Mouse (Mus musculus) monocyte, adult 2 months (primary cell): ENCODE results near the gene Gxylt1.
"Not testable (repeated sequence)": the region's sequence is repeated elsewhere in the genome, so short reads cannot be mapped to it uniquely, and the experiment has no call there.

ENCODE experiments used
- DNase-seq, 2 experiments: peaks; one replicate each; pipeline ENCODE4 v3.0.0; 2022; ENCODE audit warnings: low spot score in 2 of 2, low read depth in 1 of 2

Gene Gxylt1

DNA sequence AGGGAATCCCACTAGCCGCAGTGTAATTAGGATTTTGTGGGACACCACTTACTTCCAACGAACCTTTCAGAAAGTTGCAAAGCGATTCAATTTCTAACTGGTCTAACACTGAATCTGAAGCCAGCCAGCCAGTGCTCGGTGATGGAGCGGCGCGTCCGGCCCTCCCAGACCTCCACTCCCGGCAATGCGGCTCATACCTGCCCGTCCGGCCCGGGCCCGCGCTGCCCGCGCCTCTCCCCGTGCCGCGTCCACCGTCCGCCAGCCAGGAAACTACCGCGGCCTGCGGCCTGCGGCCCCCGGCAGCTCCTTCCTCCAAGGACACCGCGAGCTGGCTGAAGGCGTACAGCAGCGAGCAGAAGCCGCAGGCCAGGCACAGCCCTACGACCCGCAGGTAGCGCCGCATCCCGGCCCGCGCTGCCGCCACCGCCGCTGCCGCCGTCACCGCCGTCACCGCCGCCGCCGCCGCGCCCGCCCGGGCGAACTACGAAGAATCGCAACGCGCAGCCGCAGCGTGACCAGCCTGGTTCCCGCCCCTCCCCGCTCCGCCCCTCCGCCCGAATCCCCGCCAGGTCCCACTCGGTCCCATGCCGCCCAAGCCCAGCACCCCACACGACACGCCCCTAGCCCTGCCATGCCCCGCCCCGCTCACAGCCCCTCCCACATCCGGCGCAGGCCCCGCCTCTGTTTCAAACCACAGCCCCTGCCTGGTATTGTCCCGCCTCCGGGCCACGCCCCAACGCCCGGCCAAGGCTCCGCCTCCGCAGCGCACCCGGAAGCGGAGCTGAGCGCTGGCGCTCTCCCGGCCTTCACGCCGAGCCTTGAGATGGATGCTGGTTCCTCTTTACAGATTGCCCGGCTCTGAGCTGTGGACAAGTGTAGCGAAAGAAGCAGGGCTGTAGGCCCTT is at the start of gene Gxylt1:
Gxylt1 (minus strand) TSS at position 501 of the 905 bp plus-strand sequence.
- DNase-seq = peak; percentile 99 to 100

DNA sequence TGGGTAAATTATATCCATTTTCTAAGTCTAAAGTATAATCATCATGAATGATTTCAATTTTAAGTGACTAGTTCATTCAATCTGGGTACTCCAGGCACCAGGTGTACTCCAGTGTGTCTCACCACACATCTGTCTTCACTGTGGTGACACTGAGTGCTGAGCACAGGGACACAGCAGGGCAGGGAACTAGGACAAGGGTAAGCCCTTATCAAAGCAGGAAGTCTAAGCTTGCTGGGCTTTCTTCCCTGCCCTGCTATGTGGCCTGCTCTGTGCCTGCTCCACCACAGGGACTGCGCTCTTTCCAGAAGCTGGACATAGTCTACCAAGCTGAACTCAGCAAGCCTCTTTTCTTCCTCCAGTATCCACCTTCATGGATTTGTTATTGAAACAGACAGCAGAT is 43.8 kb upstream of the Gxylt1 start:
- DNase-seq = no peak

DNA sequence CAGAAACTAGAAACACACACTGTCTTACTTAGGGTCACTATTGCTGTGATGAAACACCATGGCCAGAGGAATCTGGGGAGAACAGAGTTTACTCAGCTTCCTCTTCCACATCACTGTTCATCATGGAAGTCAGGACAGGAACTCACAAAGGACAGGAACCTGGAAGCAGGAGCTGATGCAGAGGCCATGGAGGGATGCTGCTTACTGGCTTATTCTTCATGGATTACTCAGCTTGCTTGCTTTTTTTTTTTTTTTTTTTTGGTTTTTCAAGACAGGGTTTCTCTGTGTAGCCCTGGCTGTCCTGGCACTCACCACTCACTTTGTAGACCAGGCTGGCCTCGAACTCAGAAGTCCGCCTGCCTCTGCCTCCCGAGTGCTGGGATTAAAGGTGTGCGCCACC is 35.3 kb upstream of the Gxylt1 start:
- not testable (repeated sequence) for DNase-seq

DNA sequence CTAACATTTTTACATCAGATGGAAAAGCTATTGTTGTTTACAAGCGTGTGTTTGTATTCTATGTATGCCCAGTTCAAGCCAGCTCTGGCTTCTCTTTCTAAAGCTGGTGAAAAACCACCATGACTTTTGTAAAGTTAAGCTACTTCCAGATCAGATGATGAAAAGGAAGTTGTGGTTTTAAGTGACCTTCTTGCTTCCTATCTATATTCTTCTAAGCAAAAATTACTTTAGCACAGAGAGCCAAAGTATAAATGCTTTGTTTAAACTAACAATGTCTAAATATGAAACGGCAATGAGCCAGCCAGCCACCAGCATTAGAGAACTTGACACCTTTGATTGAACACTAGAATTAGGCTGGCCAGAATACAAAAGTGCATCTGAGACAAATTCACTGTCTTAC is 23.2 kb upstream of the Gxylt1 start:
- no peak for DNase-seq

DNA sequence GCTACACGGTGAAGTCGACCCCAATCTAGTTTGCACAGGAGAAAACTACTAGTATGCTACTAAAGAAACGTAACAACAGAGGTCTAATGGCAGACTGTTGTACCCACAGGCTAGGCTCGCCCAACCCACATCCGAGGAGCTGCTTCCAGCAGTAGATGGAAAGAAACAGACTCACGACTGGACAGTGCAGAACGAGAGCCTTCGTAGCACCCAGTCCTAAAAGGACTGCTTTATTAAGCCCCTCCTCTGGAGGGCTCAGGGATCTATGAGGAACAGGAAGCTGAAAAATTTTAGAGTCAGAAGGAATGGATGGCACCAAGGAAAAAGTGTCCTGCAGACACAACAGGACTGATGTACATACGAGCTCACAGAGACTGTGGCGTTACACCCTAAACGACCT is 19.5 kb upstream of the Gxylt1 start:
- no peak for DNase-seq

DNA sequence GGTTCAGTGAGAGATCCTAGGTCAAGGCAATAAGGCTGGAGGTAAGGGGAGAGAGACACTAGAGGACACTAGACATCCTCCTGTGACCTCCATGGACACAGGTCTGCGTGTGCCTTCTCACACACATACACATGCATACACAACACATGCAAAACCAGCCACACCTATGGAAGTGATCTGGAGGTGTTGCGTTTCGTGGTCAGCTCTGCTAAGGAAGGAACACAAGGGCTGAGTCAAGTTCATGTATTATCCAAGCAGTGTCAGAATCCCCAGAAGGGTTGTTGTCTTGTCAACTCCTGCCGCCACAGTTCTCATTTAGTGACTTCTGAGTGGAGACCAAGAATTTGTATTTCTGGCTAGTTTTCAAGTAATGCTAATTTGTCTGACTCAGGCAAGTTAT is 13.3 kb upstream of the Gxylt1 start:
- DNase-seq = no peak

DNA sequence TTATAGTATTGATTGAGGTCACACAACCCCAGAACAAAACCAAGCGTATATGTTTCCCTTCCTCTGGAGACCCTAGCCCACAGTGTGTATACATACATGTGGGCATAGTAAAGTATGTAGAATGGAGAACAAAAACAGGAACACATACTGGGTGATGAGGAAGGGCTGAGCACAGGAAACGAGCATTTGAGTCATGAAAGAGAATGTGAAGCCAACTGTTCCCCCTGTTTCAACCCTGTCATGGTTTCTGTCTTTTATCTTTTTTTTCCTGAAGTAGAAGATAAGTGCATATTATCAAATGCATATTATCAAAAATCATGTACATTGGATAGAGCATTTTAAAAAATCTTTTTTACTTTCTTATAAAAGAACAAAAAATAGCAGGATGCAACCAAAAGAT is 12.6 kb upstream of the Gxylt1 start:
- no peak for DNase-seq

DNA sequence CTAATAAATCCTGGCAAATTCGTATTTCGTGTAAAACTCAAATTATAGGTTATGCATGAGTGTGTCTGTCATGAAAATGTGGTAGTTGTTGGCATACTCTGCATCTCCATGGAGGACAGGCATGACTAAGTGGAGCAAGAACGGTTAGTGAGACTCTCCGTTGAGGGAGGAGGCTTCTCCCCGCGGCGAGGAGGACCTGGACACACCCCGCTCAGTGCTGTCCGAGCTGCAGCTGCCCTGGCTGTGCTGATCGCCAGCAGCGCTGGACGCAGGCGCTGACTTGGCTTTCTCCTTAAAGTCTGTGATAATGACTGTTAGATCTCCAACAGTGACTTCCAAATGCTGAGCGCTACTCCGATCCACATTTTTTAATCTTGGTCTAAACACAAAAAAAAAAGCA is 10.3 kb upstream of the Gxylt1 start:
- no peak for DNase-seq

DNA sequence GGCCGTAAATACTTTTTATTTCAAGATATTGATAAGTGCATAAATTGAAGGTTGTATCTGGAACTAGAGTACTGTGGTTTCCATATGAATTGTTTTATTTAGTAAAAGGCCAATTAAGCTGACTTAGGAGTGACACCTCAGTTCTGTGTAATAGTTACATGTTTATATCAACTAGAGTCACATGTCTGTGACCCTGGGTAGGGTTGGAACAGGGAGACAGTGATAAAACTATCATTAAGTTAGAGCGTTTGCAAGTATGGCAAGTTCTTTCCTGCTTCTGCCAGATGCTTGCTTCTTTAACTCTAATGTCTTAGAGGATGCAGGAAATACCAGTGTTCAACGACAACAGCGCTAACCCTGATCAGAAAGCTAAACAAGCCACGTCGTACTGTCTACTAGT is 9.3 kb upstream of the Gxylt1 start:
- DNase-seq = no peak

DNA sequence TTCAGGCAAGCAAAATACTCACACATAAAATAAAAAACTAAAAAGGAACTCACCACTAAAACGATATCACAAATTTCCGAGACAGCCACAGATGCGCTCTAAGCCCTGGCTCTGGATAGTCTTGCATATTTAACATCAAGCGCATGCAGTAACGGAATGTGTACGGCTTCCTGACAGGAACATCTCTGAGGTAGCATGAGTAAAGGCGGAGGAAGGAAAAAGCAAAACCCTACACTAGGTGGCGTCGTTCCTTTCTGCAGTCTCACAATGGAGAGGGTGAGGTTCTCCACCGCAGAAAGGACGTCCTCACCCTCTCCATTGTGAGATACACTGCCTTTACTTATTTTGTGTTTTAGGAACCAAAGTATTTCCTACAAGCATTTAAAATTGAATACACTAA is 8.4 kb upstream of the Gxylt1 start:
- DNase-seq = no peak

DNA sequence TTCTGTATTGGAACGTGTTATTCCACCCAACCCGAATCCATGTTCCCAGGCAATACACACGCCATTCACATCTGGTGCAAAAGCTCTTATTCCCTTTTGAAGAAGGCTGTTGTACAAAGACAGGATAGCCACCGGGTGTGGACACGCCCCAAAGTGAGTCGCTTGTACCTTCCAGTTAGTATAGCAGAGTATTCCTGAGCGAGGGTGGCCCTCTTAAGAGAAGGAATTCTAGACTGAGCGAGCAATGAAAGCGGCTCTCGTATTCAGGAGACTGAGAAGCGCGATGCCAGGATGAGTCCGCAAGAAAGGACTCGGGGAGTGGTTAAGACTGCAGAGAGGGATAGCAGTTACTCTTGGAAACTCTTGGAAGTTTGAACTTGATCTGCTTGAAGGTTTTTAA is 1.3 kb upstream of the Gxylt1 start:
- DNase-seq = no peak

DNA sequence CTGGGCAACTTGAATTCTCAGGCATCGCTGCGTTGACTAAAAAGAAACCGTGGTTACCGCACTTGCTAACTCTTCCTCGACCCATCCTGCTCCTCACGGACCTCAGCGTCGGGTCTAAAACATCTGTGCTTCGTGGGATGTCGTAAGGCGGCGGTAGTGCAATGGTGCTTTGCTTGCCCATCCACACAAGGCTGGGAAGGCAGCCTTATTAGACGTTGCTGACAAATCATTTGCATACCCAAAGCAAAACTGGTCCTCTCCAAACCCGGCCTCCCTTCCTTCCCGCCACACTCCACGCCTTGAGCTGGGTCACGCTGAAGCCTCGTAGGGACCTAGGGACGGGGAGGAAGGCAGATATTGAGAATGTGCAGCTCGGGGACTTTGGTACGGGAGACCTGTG is 644 bp upstream of the Gxylt1 start:
- DNase-seq = no peak

DNA sequence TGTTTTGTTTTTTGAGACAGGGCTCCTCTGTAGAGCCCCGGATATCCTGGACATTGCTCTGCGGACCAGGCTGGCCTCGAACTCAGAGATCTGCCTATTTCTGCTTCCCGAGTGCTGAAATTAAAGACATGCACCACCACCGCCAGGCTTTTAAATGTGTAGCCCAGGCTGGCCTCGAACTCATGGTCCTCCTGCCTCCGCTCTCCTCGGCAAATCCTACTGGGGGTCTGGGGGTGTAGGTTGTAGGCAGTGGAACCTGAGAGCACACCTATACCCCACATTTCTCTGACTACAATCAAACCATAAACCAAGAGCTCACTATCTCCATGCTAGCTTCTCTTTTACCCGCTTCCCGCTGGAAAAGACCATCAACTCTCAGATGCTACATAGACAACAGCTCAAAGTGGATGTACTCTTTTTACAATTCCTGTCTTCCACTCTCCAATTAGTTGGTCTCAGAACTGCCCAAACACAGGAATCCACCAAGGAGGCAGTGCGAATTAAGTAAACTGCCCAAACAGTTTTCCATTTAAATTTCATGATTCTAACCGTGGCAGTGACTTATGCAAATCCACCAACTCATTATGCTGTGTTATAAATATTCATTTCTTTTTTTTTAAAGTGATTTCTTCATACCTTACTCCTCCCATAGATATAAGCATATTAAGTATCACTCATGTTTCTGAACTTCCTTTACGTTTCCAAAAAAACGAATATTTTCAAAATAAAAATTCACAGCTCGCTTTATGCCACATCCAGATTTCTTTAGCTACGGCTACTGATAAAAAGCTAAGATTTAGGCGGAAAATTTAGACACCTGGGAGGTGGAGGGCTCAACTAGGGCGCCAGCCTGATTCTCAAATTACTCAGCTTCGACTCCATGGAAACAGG is 946 bp downstream of the Gxylt1 start:
- no peak for DNase-seq

DNA sequence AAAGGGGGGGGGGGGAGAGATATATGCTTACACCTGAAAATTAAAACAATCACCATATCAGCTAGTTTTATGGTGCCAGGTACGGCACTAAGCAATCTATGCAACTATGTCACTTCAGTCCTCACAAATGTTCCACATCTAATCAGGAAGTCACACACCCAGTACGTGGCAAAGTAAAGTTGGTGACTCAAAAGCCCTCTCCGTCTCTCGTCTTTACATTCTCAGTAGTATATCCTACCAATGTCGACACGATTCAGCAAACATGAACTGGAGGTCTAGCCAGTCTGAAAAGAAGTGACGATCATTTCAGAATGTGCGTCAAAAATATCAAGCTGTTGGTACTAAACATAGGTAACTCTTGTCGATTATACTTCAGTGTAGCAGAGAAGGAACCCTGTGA is 2.0 kb downstream of the Gxylt1 start:
- no peak for DNase-seq

DNA sequence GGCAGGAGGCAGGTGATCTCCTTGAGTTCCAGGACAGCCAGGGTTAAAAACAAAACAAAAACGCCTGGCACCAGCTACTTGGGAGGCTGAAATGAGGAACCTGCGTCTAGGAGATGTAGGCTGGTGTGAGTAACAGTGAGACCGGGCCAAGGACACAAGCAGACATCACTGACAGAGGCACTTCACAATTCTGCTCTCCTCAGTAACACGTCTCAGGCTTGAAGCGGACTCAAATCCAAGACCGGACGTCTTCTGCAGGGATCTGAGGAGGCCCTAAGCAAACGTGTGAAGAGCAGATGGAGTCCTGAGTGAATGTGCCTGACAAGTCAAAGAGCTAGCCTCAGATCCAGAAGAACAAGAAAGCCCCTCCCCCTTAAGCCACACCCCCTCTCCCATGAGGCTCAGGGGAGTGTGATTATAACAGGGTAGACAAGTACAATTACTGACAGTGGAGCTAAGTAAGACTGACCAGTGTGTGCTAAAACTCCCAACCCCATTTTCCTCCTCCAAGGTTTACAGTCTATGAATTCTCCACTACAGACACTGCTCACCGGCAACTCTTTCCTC is 4.6 kb downstream of the Gxylt1 start:
- peak in 1 of 2 experiments; percentile 14 for DNase-seq

DNA sequence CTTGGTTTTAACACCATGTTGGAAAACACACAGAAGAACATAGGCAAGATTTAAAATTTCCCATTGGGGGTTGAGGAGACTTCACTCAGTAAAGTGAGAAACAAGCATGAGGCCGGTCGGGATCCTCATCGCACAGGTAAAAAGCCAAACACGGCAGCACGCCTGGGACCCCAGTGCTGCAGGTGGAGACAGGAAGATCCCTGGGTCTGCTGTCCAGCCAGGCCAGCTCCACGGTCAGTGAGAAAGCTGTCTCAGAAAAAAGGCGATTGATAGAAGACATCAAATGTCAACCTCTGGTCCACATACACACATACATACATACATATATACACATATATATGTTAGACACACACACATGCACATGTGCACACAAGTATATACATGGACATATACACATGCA is 5.4 kb downstream of the Gxylt1 start:
- no peak for DNase-seq

DNA sequence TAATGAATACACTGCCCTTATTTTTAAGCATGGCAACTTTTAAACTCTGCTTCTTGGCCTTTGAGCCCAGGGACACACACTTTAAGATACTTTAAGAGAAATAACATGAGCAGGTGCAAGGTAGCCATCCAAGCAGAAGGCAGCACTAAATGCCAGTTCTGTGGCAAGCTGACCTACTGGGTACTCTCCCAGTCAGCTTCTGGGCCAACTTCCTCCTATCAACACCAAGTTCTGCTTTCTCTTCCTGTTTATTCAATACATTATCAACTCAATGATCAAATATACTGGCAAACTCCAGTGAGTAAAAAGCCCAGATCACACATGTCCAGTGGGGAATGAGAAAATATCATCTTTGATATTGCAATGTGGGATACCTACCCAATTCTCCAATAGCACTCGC is 7.0 kb downstream of the Gxylt1 start:
- DNase-seq = no peak

DNA sequence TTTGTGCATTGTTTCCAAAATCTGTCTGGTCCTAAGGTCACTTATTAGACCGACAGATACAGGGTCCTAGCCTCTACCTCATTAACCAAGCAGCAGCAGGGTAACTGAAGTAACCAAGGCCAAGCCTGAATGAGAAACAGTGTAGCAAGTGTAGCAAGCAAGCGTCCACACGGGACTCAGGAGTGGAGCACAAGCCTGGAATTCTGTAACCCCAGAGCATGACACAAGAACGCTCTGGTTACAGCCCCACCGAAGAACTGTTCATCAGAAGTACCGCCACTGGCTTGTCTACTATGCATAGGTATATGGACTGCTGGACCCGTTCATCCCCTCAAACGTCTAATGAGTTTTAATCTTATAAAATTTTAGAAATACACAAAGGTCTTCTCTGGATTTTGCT is 7.5 kb downstream of the Gxylt1 start:
- DNase-seq = no peak

DNA sequence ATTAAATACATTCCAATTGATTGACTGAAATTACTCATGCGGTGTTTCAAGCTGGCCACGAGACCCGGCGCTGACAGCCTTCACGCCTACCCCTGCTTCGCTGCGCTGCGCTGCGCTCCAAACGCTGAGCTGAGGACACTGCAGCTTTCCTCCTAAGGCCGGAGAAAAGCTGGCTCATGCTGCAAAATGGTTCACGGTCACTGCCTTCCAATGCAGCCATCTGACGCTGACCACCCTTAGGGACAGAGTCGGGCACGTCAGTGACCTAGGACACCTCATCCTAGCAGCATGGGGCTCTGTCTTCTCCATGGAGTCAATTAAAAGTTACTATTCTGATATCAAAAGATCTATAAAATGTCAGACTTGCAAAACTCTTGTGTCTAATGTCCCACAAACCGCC is 8.6 kb downstream of the Gxylt1 start:
- DNase-seq = no peak

DNA sequence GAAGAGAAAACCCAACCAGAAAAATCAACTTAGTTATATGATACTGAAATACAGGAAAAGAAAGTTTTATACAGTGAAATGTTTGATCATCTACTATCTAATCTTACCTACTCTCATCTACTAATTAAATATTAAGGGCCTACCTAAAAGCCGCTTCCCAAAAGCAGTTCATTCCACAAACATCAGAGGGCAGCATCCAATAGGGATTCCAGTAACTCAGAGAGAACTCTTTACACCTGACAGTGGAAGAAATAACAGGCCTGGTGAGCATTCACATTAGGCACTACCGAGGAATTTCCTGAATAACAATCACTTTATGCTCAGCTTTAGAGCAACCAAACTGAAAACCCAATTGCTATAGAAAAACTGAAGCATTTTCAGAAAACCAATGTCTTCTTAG is 9.3 kb downstream of the Gxylt1 start:
- DNase-seq = no peak

DNA sequence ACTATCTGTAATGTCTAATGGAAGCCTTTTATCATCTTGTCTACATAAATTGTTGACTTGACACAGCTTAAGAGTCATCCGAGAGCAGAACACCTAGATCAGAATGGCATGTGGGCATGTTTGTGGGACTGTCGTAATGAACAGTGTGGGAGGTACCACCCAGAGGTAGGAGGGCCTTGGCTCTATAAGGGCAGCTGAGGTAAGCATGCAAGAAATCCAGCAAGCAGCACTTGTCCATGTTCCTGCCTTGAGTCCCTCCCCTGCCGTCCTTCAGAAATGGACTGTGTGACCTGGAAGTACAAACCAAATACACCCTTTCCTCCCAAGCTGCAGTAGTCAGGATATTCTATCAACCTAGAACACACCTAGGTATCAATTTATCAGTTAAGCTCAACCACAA is 9.7 kb downstream of the Gxylt1 start:
- DNase-seq = no peak

DNA sequence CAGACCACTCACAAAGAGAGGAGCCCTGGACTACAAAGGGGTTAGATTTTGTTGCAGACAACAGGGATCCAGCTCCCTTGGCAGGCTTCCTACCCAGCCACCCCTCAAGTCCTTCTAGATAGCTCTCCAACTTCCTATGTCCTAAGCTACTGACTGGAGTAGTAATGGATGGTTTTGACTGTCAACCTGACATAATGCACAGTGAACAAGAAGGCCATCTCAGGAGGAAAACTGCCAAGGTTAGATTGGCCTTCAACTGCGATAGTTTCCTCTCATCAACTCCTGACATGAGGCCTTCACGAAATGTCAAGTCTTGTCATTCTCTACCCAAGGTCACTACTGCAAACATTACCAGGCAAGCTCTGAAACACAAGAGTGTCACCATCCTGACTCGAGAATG is 10.8 kb downstream of the Gxylt1 start:
- DNase-seq = no peak
